Mouse (Mus musculus): ENCODE results near the gene Lingo2. TPM values are rescaled to one million over a fixed set of nuclear protein-coding genes. Genes with fewer than 3 reads are reported as not detected.

Gene Lingo2
- 10 to 100 TPM; 83.6 to 88.4 TPM for total RNA-seq (2021)

GRCm38 (mm10) chr4:36951150-36951954 is at the start of gene Lingo2:
TSS of gene Lingo2 (minus strand) at chr4:36951747.
- intact Hi-C loops (cut with DNase I) = loop anchor here (10.0 kb wide), 2 partner anchors 1577 to 1613 kb away; no protein-coding TSS in a partner anchor
- DNase-seq (ENCODE audit: low spot score in 2 of 2) = peak; percentile 61 to 68

GRCm38 (mm10) chr4:36973358-36973757 is 21.8 kb upstream of the Lingo2 start:
- DNase-seq (ENCODE audit: low spot score in 2 of 2) = no peak
- intact Hi-C loops (cut with DNase I) = no loop called here

- intact Hi-C loops (cut with DNase I) = loop anchor here (10.0 kb wide), 2 partner anchors 1578 to 1612 kb away; no protein-coding TSS in a partner anchor
- DNase-seq (ENCODE audit: low spot score in 2 of 2) = peak; percentile 37 to 73
Measured at GRCm38 (mm10) chr4:36952431-36953429, 1.2 kb upstream of the Lingo2 start.

GRCm38 (mm10) chr4:36951955-36952215 is 338 bp upstream of the Lingo2 start:
- DNase-seq (ENCODE audit: low spot score in 2 of 2) = no peak
- intact Hi-C loops (cut with DNase I) = loop anchor here (10.0 kb wide), 2 partner anchors 1577 to 1613 kb away; no protein-coding TSS in a partner anchor

- intact Hi-C loops (cut with DNase I) = loop anchor here (10.0 kb wide), 2 partner anchors 1576 to 1614 kb away; no protein-coding TSS in a partner anchor
- peak; percentile 50 to 52 for DNase-seq (ENCODE audit: low spot score in 2 of 2)
Measured at GRCm38 (mm10) chr4:36950790-36951149, 777 bp downstream of the Lingo2 start.

- peak; percentile 80 to 82 for DNase-seq (ENCODE audit: low spot score in 2 of 2)
- intact Hi-C loops (cut with DNase I) = loop anchor here (10.0 kb wide), 2 partner anchors 1575 to 1615 kb away; no protein-coding TSS in a partner anchor
Measured at GRCm38 (mm10) chr4:36950021-36950751, 1.4 kb downstream of the Lingo2 start.

- intact Hi-C loops (cut with DNase I) = no loop called here
- no peak for DNase-seq (ENCODE audit: low spot score in 2 of 2)
Measured at GRCm38 (mm10) chr4:36890810-36891209, 60.7 kb downstream of the Lingo2 start.

- no peak for DNase-seq (ENCODE audit: low spot score in 2 of 2)
Measured at GRCm38 (mm10) chr4:36890365-36890764, 61.2 kb downstream of the Lingo2 start.

GRCm38 (mm10) chr4:36874781-36875180 is 76.8 kb downstream of the Lingo2 start:
- intact Hi-C loops (cut with DNase I) = no loop called here
- peak in 1 of 2 experiments; percentile 81 for DNase-seq (ENCODE audit: low spot score in 2 of 2)

More at GRCm38 (mm10) chr4:36890365-36890764, 61.2 kb downstream of the Lingo2 start:
- intact Hi-C loops (cut with DNase I) = no loop called here

GRCm38 (mm10) chr4:36824982-36825381 is 126.6 kb downstream of the Lingo2 start:
- intact Hi-C loops (cut with DNase I) = no loop called here
- no peak for DNase-seq (ENCODE audit: low spot score in 2 of 2)

GRCm38 (mm10) chr4:36821914-36822313 is 129.6 kb downstream of the Lingo2 start:
- peak; percentile 20 to 70 for DNase-seq (ENCODE audit: low spot score in 2 of 2)
- intact Hi-C loops (cut with DNase I) = no loop called here

- no peak for DNase-seq (ENCODE audit: low spot score in 2 of 2)
- intact Hi-C loops (cut with DNase I) = no loop called here
Measured at GRCm38 (mm10) chr4:36775088-36775487, 176.5 kb downstream of the Lingo2 start.

- intact Hi-C loops (cut with DNase I) = no loop called here
- DNase-seq (ENCODE audit: low spot score in 2 of 2) = no peak
Measured at GRCm38 (mm10) chr4:36730691-36731090, 220.9 kb downstream of the Lingo2 start.

- DNase-seq (ENCODE audit: low spot score in 2 of 2) = no peak
- intact Hi-C loops (cut with DNase I) = no loop called here
Measured at GRCm38 (mm10) chr4:36716411-36716810, 235.1 kb downstream of the Lingo2 start.

- DNase-seq (ENCODE audit: low spot score in 2 of 2) = no peak
- intact Hi-C loops (cut with DNase I) = no loop called here
Measured at GRCm38 (mm10) chr4:36698888-36699287, 252.7 kb downstream of the Lingo2 start.

- no peak for DNase-seq (ENCODE audit: low spot score in 2 of 2)
- intact Hi-C loops (cut with DNase I) = no loop called here
Measured at GRCm38 (mm10) chr4:36696810-36697209, 254.7 kb downstream of the Lingo2 start.

- no peak for DNase-seq (ENCODE audit: low spot score in 2 of 2)
- intact Hi-C loops (cut with DNase I) = no loop called here
Measured at GRCm38 (mm10) chr4:36659920-36660319, 291.6 kb downstream of the Lingo2 start.

GRCm38 (mm10) chr4:36647753-36648152 is 303.8 kb downstream of the Lingo2 start:
- no peak for DNase-seq (ENCODE audit: low spot score in 2 of 2)
- intact Hi-C loops (cut with DNase I) = no loop called here

GRCm38 (mm10) chr4:36635666-36636065 is 315.9 kb downstream of the Lingo2 start:
- no peak for DNase-seq (ENCODE audit: low spot score in 2 of 2)

More at GRCm38 (mm10) chr4:36635666-36636065, 315.9 kb downstream of the Lingo2 start:
- intact Hi-C loops (cut with DNase I) = no loop called here

All from left cerebral cortex, postnatal 25 days (tissue).